Mouse (Mus musculus) heart, embryonic 13.5 days (tissue): ENCODE data around the gene Psma6. TPM values are rescaled to one million over a fixed set of nuclear protein-coding genes. Genes with fewer than 3 reads are reported as not detected.
"Not testable (repeated sequence)": the region's sequence is repeated elsewhere in the genome, so short reads cannot be mapped to it uniquely, and the experiment has no call there.

ENCODE experiments used
- ATAC-seq: fragments of 200-750 bp; cut with Nextera tagmentation; 2 replicates; pipeline ENCODE4 v1.8.0; 2017; ENCODE audit warnings: moderate TSS enrichment; ENCODE audit not compliant: insufficient number of reproducible peaks, low FRiP score, low TSS enrichment; ENCODE audit errors: extremely low read depth
- H3K27ac ChIP-seq: fragments of 300-500 bp; sonication (generic); replicated peaks from 2 replicates; pipeline ENCODE4 v1.5.1; 2015; ENCODE audit warnings: moderate library complexity, mild to moderate bottlenecking, inconsistent platforms
- H3K27me3 ChIP-seq: fragments of 300-500 bp; sonication (generic); replicated peaks from 2 replicates; pipeline ENCODE4 v1.6.1; 2015; ENCODE audit warnings: mild to moderate bottlenecking, inconsistent platforms
- H3K36me3 ChIP-seq: fragments of 300-500 bp; sonication (generic); 2 replicates; pipeline ENCODE4 v1.6.1; 2015; ENCODE audit warnings: mild to moderate bottlenecking, inconsistent platforms
- H3K4me1 ChIP-seq: fragments of 300-500 bp; sonication (generic); 2 replicates; pipeline ENCODE4 v1.6.1; 2015; ENCODE audit warnings: inconsistent platforms
- H3K4me2 ChIP-seq: fragments of 300-500 bp; sonication (generic); 2 replicates; pipeline ENCODE4 v1.6.1; 2015; ENCODE audit warnings: inconsistent platforms, mild to moderate bottlenecking, moderate library complexity
- H3K4me3 ChIP-seq: fragments of 300-500 bp; sonication (generic); 2 replicates; pipeline ENCODE4 v1.5.1; 2015; ENCODE audit warnings: moderate library complexity, mild to moderate bottlenecking, inconsistent platforms
- H3K9ac ChIP-seq: fragments of 300-500 bp; sonication (generic); 2 replicates; pipeline ENCODE4 v1.6.1; 2015; ENCODE audit warnings: inconsistent platforms, mild to moderate bottlenecking, moderate library complexity
- H3K9me3 ChIP-seq: fragments of 300-500 bp; sonication (generic); 2 replicates; pipeline ENCODE4 v1.6.1; 2016; ENCODE audit warnings: inconsistent platforms
- WGBS: fragments of 180-500 bp; shearing (Covaris S2); methylation state at CpG from one replicate; pipeline ENCODE4 v1.1.7; 2015; ENCODE audit warnings: mixed read lengths; 5-methylcytosine and 5-hydroxymethylcytosine counted together
- polyA plus RNA-seq: library from polyadenylated mRNA; unstranded; fragments of >200 nt; fragmentation: Nextera tagmentation; extraction: Ambion mirVana; gene quantifications from 2 replicates; pipeline ENCODE4 v1.2.1, GENCODE M21; 2015

Gene Psma6
- polyA plus RNA-seq, result 321 and 343 TPM in 2 replicates

- Histone ChIP-seq H3K27ac (no peak within 1 kb of the TSS), H3K4me2 (no peak within 1 kb of the TSS), H3K9ac (no peak within 1 kb of the TSS), H3K9me3 (no peaks in the 10 kb centered on the region), H3K4me3 (no peak within 1 kb of the TSS), H3K36me3 (peaks cover 9% of the 10 kb centered on the region), H3K4me1 (peaks cover 18% of the 10 kb centered on the region), H3K27me3 (no peaks in the 10 kb centered on the region)
- 64% methylated on average over 10 of the region's 10 CpGs for WGBS
- no peak for ATAC-seq
These were observed at the start of gene Psma6 for GRCm38 (mm10) chr12:55384023-55384749. Gene Psma6, plus strand, starts transcription at chr12:55384222.

GRCm38 (mm10) chr12:55338490-55338889 is 45.5 kb upstream of the Psma6 start:
- not testable (repeated sequence) for H3K4me3 ChIP-seq, H3K9ac ChIP-seq, H3K4me2 ChIP-seq, ATAC-seq, H3K27ac ChIP-seq, H3K9me3 ChIP-seq, H3K4me1 ChIP-seq, H3K36me3 ChIP-seq, H3K27me3 ChIP-seq
- 85% methylated on average over 1 of the region's 2 CpGs for WGBS

- not testable (repeated sequence) for H3K9me3 ChIP-seq, H3K4me2 ChIP-seq, H3K36me3 ChIP-seq, ATAC-seq, H3K27me3 ChIP-seq, H3K9ac ChIP-seq, H3K4me3 ChIP-seq
- Histone ChIP-seq H3K27ac (peak overlapping the region; percentile 59), H3K4me1 (peaks cover 16% of the 10 kb centered on the region)
- 22% methylated on average over 1 of the region's 1 CpGs for WGBS
These were observed 41.0 kb upstream of the Psma6 start for GRCm38 (mm10) chr12:55343045-55343444.

- H3K4me3 ChIP-seq, result no peak overlapping the region
These were observed 40.0 kb upstream of the Psma6 start for GRCm38 (mm10) chr12:55343998-55344397.

GRCm38 (mm10) chr12:55344583-55344982 is 39.4 kb upstream of the Psma6 start:
- Histone ChIP-seq H3K9me3 (no peaks in the 10 kb centered on the region), H3K27ac (peak overlapping the region; percentile 63), H3K36me3 (no peaks in the 10 kb centered on the region), H3K4me3 (no peak overlapping the region), H3K9ac (no peak overlapping the region), H3K4me1 (peaks cover 16% of the 10 kb centered on the region), H3K4me2 (no peak overlapping the region), H3K27me3 (no peaks in the 10 kb centered on the region)
- WGBS, result 73% methylated on average over 13 of the region's 13 CpGs
- no peak for ATAC-seq

More at GRCm38 (mm10) chr12:55343998-55344397, 40.0 kb upstream of the Psma6 start:
- Histone ChIP-seq H3K4me1 (peaks cover 16% of the 10 kb centered on the region), H3K9ac (no peak overlapping the region), H3K27me3 (no peaks in the 10 kb centered on the region), H3K36me3 (no peaks in the 10 kb centered on the region), H3K27ac (peak overlapping the region; percentile 63), H3K9me3 (no peaks in the 10 kb centered on the region), H3K4me2 (no peak overlapping the region)
- whole genome bisulfite sequencing, result 73% methylated on average over 11 of the region's 11 CpGs
- no peak for ATAC-seq

- no peak overlapping the region for H3K9ac ChIP-seq
- H3K9me3 ChIP-seq, result no peaks in the 10 kb centered on the region
- no peak overlapping the region for H3K27ac ChIP-seq
- no peak overlapping the region for H3K4me3 ChIP-seq
- no peaks in the 10 kb centered on the region for H3K27me3 ChIP-seq
- no peaks in the 10 kb centered on the region for H3K4me1 ChIP-seq
- no peak overlapping the region for H3K4me2 ChIP-seq
- WGBS, result 68% methylated on average over 6 of the region's 6 CpGs
- H3K36me3 ChIP-seq, result no peaks in the 10 kb centered on the region
- no peak for ATAC-seq
These were observed 30.6 kb upstream of the Psma6 start for GRCm38 (mm10) chr12:55353423-55353822.

- no peak overlapping the region for H3K4me3 ChIP-seq
- H3K27me3 ChIP-seq, result no peaks in the 10 kb centered on the region
- H3K4me1 ChIP-seq, result no peaks in the 10 kb centered on the region
- no peak overlapping the region for H3K4me2 ChIP-seq
- WGBS, result 54% methylated on average over 4 of the region's 4 CpGs
- no peaks in the 10 kb centered on the region for H3K36me3 ChIP-seq
- no peak overlapping the region for H3K27ac ChIP-seq
- H3K9ac ChIP-seq, result no peak overlapping the region
- H3K9me3 ChIP-seq, result no peaks in the 10 kb centered on the region
- ATAC-seq, result no peak
These were observed 29.1 kb upstream of the Psma6 start for GRCm38 (mm10) chr12:55354904-55355303.

- 52% methylated on average over 1 of the region's 1 CpGs for WGBS
These were observed 26.7 kb upstream of the Psma6 start for GRCm38 (mm10) chr12:55357303-55357702.

GRCm38 (mm10) chr12:55360929-55361328 is 23.1 kb upstream of the Psma6 start:
- Histone ChIP-seq H3K4me2 (no peak overlapping the region), H3K27me3 (no peaks in the 10 kb centered on the region), H3K27ac (no peak overlapping the region), H3K9ac (no peak overlapping the region), H3K4me1 (no peaks in the 10 kb centered on the region), H3K36me3 (no peaks in the 10 kb centered on the region), H3K9me3 (no peaks in the 10 kb centered on the region), H3K4me3 (no peak overlapping the region)
- 74% methylated on average over 5 of the region's 5 CpGs for WGBS
- ATAC-seq, result no peak

More at GRCm38 (mm10) chr12:55357303-55357702, 26.7 kb upstream of the Psma6 start:
- H3K36me3 ChIP-seq, result no peaks in the 10 kb centered on the region
- H3K27me3 ChIP-seq, result no peaks in the 10 kb centered on the region
- H3K4me3 ChIP-seq, result no peak overlapping the region
- ATAC-seq, result no peak
- no peak overlapping the region for H3K9ac ChIP-seq
- H3K27ac ChIP-seq, result no peak overlapping the region
- no peaks in the 10 kb centered on the region for H3K4me1 ChIP-seq
- H3K4me2 ChIP-seq, result no peak overlapping the region
- no peaks in the 10 kb centered on the region for H3K9me3 ChIP-seq

GRCm38 (mm10) chr12:55365083-55365482 is 18.9 kb upstream of the Psma6 start:
- Histone ChIP-seq H3K9me3 (no peaks in the 10 kb centered on the region), H3K27ac (no peak overlapping the region), H3K36me3 (no peaks in the 10 kb centered on the region), H3K4me2 (no peak overlapping the region), H3K4me3 (no peak overlapping the region), H3K4me1 (no peaks in the 10 kb centered on the region), H3K9ac (no peak overlapping the region), H3K27me3 (no peaks in the 10 kb centered on the region)
- ATAC-seq, result no peak
- WGBS, result 56% methylated on average over 2 of the region's 2 CpGs

- no peak for ATAC-seq
These were observed 11.5 kb upstream of the Psma6 start for GRCm38 (mm10) chr12:55372424-55373055.

More at GRCm38 (mm10) chr12:55372424-55373055, 11.5 kb upstream of the Psma6 start:
- Histone ChIP-seq H3K4me2 (no peak overlapping the region), H3K4me3 (no peak overlapping the region), H3K4me1 (no peaks in the 10 kb centered on the region), H3K36me3 (no peaks in the 10 kb centered on the region; the same call in 1 of the 2 replicates), H3K9me3 (no peaks in the 10 kb centered on the region), H3K27me3 (no peaks in the 10 kb centered on the region), H3K9ac (no peak overlapping the region), H3K27ac (no peak overlapping the region)
- WGBS, result 80% methylated on average over 3 of the region's 3 CpGs
